Mouse (Mus musculus): ENCODE data around the gene Ifitm7.
A peak's percentile ranks its signal among the peaks of the same experiment; 100 is the strongest.
"Not testable (repeated sequence)": the region's sequence is repeated elsewhere in the genome, so short reads cannot be mapped to it uniquely, and the experiment has no call there.

The Ifitm7 gene

GRCm38 (mm10) chr16:13977026-13977425 is 9.7 kb downstream of the Ifitm7 start:
- not testable (repeated sequence) for DNase-seq (ENCODE audit: low spot score in 2 of 2)

GRCm38 (mm10) chr16:13976358-13976896 is 10.3 kb downstream of the Ifitm7 start:
- DNase-seq (ENCODE audit: low spot score in 2 of 2) = not testable (repeated sequence)

- DNase-seq (ENCODE audit: low spot score in 2 of 2) = no peak
Observed at GRCm38 (mm10) chr16:13972051-13972450, 14.6 kb downstream of the Ifitm7 start.

DNA sequence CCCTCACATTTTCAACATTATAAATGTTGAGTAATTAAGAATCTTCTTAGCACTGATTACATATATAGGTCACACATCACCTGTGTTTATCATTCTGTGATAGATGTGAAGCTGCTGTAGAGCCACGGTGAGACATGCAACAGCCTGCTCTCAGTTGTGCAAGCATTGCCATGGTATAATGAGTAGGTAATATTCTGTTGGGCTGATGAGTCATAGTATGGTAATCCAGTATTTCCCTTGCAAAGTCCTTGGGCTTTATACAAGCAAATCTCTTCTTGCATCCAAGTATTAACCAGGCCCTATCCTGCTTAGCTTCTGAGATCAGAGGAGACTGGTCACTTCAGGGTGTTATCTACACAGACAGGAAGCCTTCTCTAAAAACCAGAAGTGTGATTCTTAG is 17.6 kb downstream of the Ifitm7 start:
- DNase-seq (ENCODE audit: low spot score in 2 of 2) = no peak

GRCm38 (mm10) chr16:13962053-13962452 is 24.6 kb downstream of the Ifitm7 start:
- no peak for DNase-seq (ENCODE audit: low spot score in 2 of 2)

DNA sequence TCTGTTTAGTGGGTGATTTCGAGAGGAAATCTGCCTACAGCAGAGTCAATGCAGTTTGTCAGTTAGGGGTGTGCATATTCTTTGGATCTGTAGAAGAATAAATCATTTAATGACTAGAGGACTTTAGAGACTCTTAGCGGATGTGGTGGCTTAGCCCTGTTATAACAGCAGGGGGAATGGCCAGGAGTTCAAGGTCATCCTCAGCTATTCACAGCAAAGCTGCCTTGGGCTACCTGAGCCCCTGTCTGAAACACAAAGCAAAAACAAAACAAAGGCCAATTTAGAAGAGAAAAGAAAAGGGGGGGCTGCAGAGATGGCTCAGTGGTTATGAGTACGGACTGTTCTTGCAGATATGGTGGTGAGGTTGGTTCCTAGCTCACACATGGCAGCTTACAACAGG is 35.4 kb downstream of the Ifitm7 start:
- no peak for DNase-seq (ENCODE audit: low spot score in 2 of 2)

DNA sequence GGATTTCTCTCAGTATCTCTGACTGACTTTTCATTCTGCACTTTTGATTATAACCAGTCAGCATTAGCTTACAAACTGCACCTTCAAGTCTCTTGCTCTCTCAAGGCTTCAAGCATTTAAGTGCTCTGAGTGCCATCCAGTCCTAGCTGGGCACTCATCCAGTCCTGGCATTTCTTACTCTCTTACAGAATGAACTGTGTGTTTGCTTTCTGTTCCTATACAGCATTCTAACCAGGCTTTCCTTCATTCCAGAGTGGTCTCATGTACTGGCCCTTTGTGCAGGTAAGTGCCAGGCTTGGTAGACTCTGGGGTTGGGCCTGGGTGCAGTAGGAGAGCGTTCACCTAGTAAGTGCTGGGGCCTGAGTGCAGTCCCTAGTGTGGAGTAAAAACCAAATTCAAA is 40.4 kb downstream of the Ifitm7 start:
- peak in 1 of 2 experiments; percentile 21 for DNase-seq (ENCODE audit: low spot score in 2 of 2)

DNA sequence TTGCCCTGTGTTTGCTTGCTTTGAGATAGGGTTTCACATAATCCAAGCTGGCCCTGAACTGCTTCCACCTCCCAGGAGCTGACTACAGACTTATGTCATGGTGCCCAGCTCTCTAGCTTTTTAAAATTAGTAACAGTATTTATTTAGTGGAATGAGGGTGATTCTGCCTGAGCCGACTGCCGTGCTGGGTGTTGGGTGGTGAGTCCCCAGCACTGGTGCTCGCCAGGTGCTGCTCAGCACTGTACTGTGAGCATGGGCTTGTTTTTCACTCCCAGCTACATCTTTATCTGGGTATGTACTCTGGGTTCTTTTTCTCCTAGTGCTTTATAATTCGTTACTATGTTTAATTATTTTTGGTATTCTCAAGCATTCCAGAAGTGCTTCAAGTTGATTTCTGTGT is 41.5 kb downstream of the Ifitm7 start:
- DNase-seq (ENCODE audit: low spot score in 2 of 2) = no peak

- DNase-seq (ENCODE audit: low spot score in 2 of 2) = no peak
Observed at GRCm38 (mm10) chr16:13944752-13945151, 41.9 kb downstream of the Ifitm7 start.

GRCm38 (mm10) chr16:13944178-13944577 is 42.5 kb downstream of the Ifitm7 start:
- DNase-seq (ENCODE audit: low spot score in 2 of 2) = no peak

- no peak for DNase-seq (ENCODE audit: low spot score in 2 of 2)
Observed at GRCm38 (mm10) chr16:13940847-13941395, 45.8 kb downstream of the Ifitm7 start.

DNA sequence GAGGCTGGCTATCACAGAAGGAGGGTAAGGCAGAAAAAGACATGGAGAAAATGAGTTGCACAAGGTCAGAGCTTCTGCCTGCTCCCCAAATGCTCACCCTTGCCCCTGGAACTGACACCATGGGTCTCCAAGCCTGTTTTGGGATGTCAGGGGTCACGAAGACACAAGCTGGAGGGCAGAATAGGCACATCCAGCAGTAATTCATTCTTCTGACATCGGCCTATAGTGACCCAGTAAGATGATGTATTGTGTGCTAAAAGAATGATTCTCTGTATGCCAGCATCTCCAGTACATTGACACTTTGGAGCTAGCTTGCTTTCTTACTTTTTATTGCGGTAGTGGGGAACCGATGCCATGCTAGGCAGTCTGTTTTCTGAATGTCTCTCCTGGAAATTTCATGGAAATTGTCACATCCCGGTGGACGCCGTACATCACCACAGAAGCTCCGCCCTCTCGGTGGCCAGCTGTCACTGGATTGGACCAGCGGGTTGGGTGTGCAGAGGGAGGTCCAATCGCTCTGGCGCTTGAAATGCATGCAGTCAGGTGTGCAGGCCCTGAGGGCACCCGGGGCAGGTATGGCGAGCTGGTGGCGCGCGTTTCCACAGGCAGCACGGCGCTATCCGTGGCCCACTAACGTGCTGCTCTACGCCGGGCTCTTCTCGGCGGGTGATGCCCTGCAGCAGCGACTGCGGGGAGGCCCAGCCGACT is 46.4 kb downstream of the Ifitm7 start:
- peak; percentile 92 to 94 for DNase-seq (ENCODE audit: low spot score in 2 of 2)

All from right cerebral cortex, postnatal 10 days (tissue).